Mouse (Mus musculus) E14TG2a.4 (cell line): ENCODE results near the gene Plin4.

Source experiments
- H3K27me3 ChIP-seq: 2 replicates; pipeline ENCODE4 v1.6.1; 2014; ENCODE audit warnings: low read length, control low read depth; ENCODE audit not compliant: insufficient read depth
- H3K36me3 ChIP-seq: 2 replicates; pipeline ENCODE4 v1.6.1; 2014; ENCODE audit warnings: low read length, control low read depth; ENCODE audit not compliant: insufficient read depth
- H3K4me1 ChIP-seq: replicated peaks from 2 replicates; pipeline ENCODE4 v1.6.1; 2014; ENCODE audit warnings: low read depth, low read length, control low read depth
- H3K4me3 ChIP-seq: replicated peaks from 2 replicates; pipeline ENCODE4 v1.5.1; 2014; ENCODE audit warnings: mild to moderate bottlenecking, low read length
- H3K9me3 ChIP-seq: 2 replicates; pipeline ENCODE4 v1.6.1; 2014; ENCODE audit warnings: low read length, control low read depth
- CTCF ChIP-seq: conservative IDR thresholded peaks from 2 replicates; pipeline ENCODE4 v1.5.1; 2014; ENCODE audit warnings: low read length
- NANOG ChIP-seq: IDR thresholded peaks from 2 replicates; pipeline ENCODE4 v1.6.1; 2014; ENCODE audit warnings: borderline replicate concordance, low read length, mixed read lengths
- POU5F1 ChIP-seq: IDR thresholded peaks from 2 replicates; pipeline ENCODE4 v1.6.1; 2014; ENCODE audit warnings: low read length, borderline replicate concordance

Gene Plin4

DNA sequence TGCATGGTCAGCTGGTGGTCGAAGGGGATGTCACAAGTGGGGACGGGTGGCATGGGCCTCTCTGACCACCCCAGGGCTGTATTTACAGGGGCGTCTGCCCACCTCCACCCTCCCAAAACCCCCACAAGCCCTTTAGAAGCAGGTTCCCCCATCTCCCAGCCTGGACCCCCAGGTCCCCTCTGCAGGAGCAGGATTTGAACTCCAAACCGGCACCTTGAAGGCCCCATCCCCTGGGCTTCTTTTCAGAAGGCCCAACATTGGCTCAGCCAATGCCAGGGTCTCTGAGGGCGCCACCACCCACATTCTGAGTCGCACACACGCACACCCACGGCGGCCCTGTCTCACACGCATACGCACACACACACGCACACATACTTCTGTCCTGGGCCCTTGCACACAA is 13.6 kb upstream of the Plin4 start:
- peaks cover 10% of the 10 kb centered on the region for H3K9me3 ChIP-seq
- H3K36me3 ChIP-seq = no peaks in the 10 kb centered on the region
- H3K27me3 ChIP-seq = peaks cover 81% of the 10 kb centered on the region
- H3K4me1 ChIP-seq = peaks cover 37% of the 10 kb centered on the region
- peak overlapping the region; percentile 80 for H3K4me3 ChIP-seq
- TF ChIP-seq CTCF (no peak), POU5F1 (no peak), NANOG (no peak)

DNA sequence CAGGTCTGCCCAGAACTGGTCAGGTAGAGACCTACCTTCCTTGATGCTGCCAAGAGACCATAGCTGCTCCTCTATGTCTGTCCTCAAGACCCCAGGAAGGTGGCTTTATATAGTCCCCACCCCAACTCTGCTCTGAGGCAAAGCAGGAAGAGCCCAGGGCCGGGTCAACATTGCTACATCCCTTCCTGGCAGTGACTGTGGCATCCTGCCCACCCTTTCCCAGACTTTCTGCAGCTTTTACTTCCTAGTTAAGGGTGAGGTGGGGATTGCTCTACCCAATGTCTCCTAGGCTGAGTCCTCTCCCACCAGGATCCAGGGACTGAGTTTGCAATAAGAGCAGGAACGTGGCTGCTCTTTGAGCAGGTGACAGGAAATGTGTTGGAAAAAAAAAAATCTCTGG is 12.2 kb upstream of the Plin4 start, which contains the start of gene Lrg1:
Lrg1 (minus strand) TSS at position 176 of the 400 bp plus-strand sequence.
- peak within 1 kb of the TSS; percentile 78 for H3K4me3 ChIP-seq
- peaks cover 47% of the 10 kb centered on the region for H3K4me1 ChIP-seq
- peaks cover 10% of the 10 kb centered on the region for H3K9me3 ChIP-seq
- peaks cover 77% of the 10 kb centered on the region for H3K27me3 ChIP-seq
- TF ChIP-seq NANOG (no peak), CTCF (no peak), POU5F1 (no peak)
- H3K36me3 ChIP-seq = no peaks in the 10 kb centered on the region

DNA sequence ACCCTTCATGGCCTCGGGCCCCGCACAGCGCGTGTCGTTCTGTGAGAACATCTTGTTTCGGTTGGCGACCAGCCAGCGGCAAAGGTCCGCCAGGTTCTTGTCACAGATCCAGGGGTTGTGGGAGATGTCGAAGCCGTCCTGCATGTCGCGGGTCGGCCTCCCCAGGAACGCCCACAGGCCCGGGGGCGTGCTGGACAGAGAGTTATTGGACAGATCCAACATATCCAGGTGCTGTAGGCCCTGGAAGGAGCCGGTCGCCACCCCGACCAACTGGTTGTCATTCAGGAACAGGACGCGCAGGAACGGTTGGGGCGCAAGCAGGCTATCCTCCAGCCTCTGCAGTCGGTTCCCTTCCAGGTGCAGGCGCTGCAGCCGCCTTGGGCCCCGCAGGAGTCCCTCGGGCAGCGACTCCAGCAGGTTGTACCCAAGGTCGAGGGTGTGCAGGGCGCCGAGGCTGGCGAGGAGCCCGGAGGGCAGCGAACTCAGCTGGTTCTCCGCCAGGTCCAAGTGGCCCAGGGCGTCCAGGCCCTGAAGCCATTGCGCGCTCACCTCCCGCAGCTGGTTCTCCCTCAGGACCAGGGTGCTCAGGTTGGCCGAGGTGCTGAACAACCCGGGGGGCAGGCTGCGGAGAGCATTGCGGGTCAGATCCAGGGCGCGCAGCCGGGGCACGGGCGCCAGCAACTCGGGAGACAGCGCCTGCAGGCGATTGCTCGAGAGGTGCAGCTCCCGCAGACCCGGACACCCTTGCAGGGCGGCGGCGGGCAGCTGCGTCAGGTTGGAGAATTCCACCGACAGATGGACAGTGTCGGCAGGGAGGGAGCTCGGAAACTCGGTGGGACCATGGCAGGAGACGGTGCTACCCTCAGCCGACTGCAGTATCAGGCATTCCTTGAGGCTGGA is 10.6 kb upstream of the Plin4 start:
- Histone ChIP-seq H3K4me1 (peaks cover 49% of the 10 kb centered on the region), H3K36me3 (no peaks in the 10 kb centered on the region), H3K9me3 (peaks cover 10% of the 10 kb centered on the region), H3K27me3 (peaks cover 80% of the 10 kb centered on the region), H3K4me3 (peak overlapping the region; percentile 78)
- no peak for TF ChIP-seq POU5F1
- no peak for TF ChIP-seq NANOG
- no peak for TF ChIP-seq CTCF

DNA sequence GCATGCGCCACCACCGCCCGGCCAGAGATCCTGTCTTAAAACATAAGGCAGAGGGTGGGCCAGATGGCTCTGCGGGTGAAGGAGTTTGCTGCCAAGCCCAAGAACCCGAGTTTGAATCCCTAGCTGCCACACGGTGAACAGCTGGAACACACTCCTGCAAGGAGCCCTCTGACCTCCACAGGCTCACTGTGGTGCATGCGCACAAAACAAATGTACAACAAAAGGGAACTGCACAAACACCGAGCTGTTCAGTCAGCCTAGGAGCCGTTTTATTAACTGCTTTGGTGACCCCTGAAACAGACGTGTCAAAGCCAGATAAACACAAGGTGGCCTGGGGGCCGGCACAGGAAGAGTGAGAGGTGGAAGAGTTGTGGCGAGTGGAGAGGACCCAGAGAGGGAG is 9.8 kb upstream of the Plin4 start:
- Histone ChIP-seq H3K4me1 (peaks cover 46% of the 10 kb centered on the region), H3K4me3 (peak overlapping the region; percentile 78), H3K9me3 (peaks cover 10% of the 10 kb centered on the region), H3K36me3 (no peaks in the 10 kb centered on the region), H3K27me3 (peaks cover 79% of the 10 kb centered on the region)
- TF ChIP-seq NANOG (no peak), CTCF (no peak), POU5F1 (no peak)

DNA sequence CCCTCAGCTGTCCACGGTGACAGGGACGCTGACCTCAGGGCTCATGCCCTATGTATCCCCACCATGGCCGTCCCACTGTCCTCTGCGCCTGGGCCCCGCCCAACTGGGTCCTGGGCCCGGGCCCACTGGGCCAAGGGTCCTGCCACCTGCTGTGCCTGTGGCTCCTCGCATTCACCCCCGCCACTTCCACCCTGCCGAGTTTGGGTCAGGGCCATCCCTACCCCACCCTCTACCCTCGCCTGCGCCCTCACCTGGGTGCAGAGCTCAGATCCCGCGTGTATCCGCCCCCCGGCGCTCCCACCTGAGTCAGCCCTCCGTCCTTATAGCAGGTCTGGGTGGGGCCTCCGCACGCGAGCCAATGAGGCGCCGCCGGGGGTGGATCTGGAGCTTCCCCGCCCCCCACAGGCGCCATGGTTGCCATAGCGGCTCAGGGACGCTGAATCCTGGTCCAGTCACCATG is 7.7 kb upstream of the Plin4 start, which contains the start of gene Plin5:
Plin5 (minus strand) TSS at position 346 of the 460 bp plus-strand sequence.
- peaks cover 58% of the 10 kb centered on the region for H3K27me3 ChIP-seq
- peaks cover 3% of the 10 kb centered on the region for H3K9me3 ChIP-seq
- H3K4me1 ChIP-seq = peaks cover 57% of the 10 kb centered on the region
- H3K36me3 ChIP-seq = no peaks in the 10 kb centered on the region
- H3K4me3 ChIP-seq = peak within 1 kb of the TSS; percentile 85
- TF ChIP-seq POU5F1 (no peak), CTCF (no peak), NANOG (no peak)

DNA sequence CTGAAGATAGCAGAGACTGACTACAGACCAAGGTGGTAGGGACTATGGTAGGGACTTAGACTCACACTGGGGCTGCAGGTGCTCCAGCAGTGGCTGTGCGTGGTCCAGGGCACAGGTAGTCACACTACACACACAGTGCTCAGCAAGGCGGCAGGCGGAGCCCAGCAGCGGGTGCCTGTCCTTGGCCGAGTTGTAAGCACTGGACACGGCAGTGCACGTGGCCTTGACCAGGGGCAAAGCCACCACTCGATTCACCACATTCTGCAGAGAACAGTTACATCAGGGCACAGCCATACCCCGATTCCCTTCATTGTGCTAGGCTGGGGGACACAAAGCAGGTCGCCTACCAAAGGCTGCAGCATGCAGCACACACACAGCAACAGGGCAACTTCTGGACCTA is 6.6 kb upstream of the Plin4 start:
- Histone ChIP-seq H3K27me3 (peaks cover 47% of the 10 kb centered on the region), H3K4me3 (no peak overlapping the region), H3K4me1 (peaks cover 61% of the 10 kb centered on the region), H3K9me3 (no peaks in the 10 kb centered on the region), H3K36me3 (no peaks in the 10 kb centered on the region)
- no peak for TF ChIP-seq CTCF
- TF ChIP-seq NANOG = no peak
- no peak for TF ChIP-seq POU5F1

DNA sequence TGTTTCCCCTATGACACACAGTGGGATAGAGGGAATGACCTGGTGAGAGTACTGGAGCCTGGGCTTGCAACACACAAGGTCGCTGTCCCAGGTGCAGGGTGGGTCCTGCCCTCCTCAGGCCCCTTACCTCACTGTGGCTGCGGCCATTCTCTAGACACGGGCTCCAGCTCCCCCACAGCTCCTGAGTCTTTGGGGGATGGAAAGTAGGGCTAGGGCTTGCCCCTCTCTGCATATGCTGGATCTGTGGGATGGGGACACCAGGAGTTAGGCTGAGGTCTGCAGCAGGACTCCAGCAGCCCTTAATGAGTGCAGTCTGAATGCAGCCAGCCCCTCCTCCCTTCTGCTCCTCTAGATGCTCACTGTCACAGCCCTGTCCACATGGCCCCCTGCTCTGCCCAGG is 3.1 kb upstream of the Plin4 start:
- H3K4me1 ChIP-seq = peaks cover 44% of the 10 kb centered on the region
- no peaks in the 10 kb centered on the region for H3K9me3 ChIP-seq
- TF ChIP-seq CTCF = no peak
- TF ChIP-seq NANOG = no peak
- no peak for TF ChIP-seq POU5F1
- no peak overlapping the region for H3K4me3 ChIP-seq
- no peaks in the 10 kb centered on the region for H3K36me3 ChIP-seq
- H3K27me3 ChIP-seq = peaks cover 18% of the 10 kb centered on the region

DNA sequence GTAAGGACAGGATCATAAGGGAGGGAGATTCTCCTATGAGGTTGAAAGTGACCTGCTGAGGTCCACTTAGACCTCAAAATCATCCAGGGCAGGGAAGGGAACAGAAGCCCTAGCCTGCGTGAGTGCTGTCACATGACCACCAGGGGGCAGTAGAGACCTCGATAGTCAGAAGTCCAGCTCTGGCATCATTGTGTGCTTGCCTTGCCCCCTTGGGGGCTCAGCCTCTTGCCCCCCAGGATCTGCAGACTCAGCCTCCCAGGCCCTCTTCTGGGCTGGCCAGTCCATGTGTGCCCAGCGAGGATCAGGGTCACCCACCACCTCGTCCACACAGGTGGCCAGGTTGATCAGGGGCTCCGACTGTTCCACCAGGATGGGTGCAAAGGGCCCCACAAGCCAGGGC is 2.3 kb upstream of the Plin4 start:
- H3K9me3 ChIP-seq = no peaks in the 10 kb centered on the region
- TF ChIP-seq CTCF = peak; percentile 85
- no peak for TF ChIP-seq NANOG
- no peak for TF ChIP-seq POU5F1
- peaks cover 18% of the 10 kb centered on the region for H3K27me3 ChIP-seq
- peaks cover 37% of the 10 kb centered on the region for H3K4me1 ChIP-seq
- no peaks in the 10 kb centered on the region for H3K36me3 ChIP-seq
- H3K4me3 ChIP-seq = no peak overlapping the region
